Mouse (Mus musculus) lung, embryonic 16.5 days (tissue): ENCODE measurements around the gene Wipf1. TPM values are rescaled to one million over a fixed set of nuclear protein-coding genes. Genes with fewer than 3 reads are reported as not detected.
A peak's percentile ranks its signal among the peaks of the same experiment; 100 is the strongest.

Experiments
- ATAC-seq: fragments of 200-750 bp; cut with Nextera tagmentation; 2 replicates; pipeline ENCODE4 v1.8.0; 2017; ENCODE audit warnings: low read depth, mild to moderate bottlenecking, moderate library complexity
- H3K27ac ChIP-seq: fragments of 300-500 bp; sonication (generic); 2 replicates; pipeline ENCODE4 v1.5.1; 2014; ENCODE audit warnings: mild to moderate bottlenecking, control low read depth, low read length
- H3K27me3 ChIP-seq: fragments of 300-500 bp; sonication (generic); 2 replicates; pipeline ENCODE4 v1.6.1; 2014; ENCODE audit warnings: low read depth, low read length, mixed read lengths; ENCODE audit not compliant: control insufficient read depth, insufficient read depth
- H3K36me3 ChIP-seq: fragments of 300-500 bp; sonication (generic); 2 replicates; pipeline ENCODE4 v1.6.1; 2014; ENCODE audit warnings: low read length; ENCODE audit not compliant: control insufficient read depth, insufficient read depth
- H3K4me1 ChIP-seq: fragments of 300-500 bp; sonication (generic); replicated peaks from 2 replicates; pipeline ENCODE4 v1.6.1; 2014; ENCODE audit warnings: low read length, mixed read lengths; ENCODE audit not compliant: control insufficient read depth, insufficient read depth
- H3K4me2 ChIP-seq: fragments of 300-500 bp; sonication (generic); 2 replicates; pipeline ENCODE4 v1.6.1; 2014; ENCODE audit warnings: low read depth, low read length, control low read depth
- H3K4me3 ChIP-seq: fragments of 300-500 bp; sonication (generic); 2 replicates; pipeline ENCODE4 v1.5.1; 2014; ENCODE audit warnings: mild to moderate bottlenecking, low read length, control low read depth
- H3K9ac ChIP-seq: fragments of 300-500 bp; sonication (generic); 2 replicates; pipeline ENCODE4 v1.6.1; 2014; ENCODE audit warnings: low read length, control low read depth
- H3K9me3 ChIP-seq: fragments of 300-500 bp; sonication (generic); 2 replicates; pipeline ENCODE4 v1.6.1; 2016; ENCODE audit warnings: low read length; ENCODE audit not compliant: control insufficient read depth
- WGBS: fragments of 180-500 bp; shearing (Covaris S2); extraction: QIAGEN DNeasy Blood & Tissue Kit; methylation state at CpG from one replicate; pipeline ENCODE4 v1.1.7; 2014; 5-methylcytosine and 5-hydroxymethylcytosine counted together
- polyA plus RNA-seq: library from polyadenylated mRNA; unstranded; fragments of >200 nt; fragmentation: Nextera tagmentation; extraction: Ambion mirVana; gene quantifications from 2 replicates; pipeline ENCODE4 v1.2.1, GENCODE M21; 2015

The Wipf1 gene
- polyA plus RNA-seq, 1 experiment from 2014 or later: 12.6 TPM

GRCm38 (mm10) chr2:73552926-73553325 lies 23.4 kb upstream of the Wipf1 start:
- Histone ChIP-seq H3K4me3 (no peak overlapping the region), H3K4me1 (no peaks in the 10 kb centered on the region), H3K9me3 (no peaks in the 10 kb centered on the region), H3K9ac (no peak overlapping the region), H3K4me2 (no peak overlapping the region), H3K36me3 (no peaks in the 10 kb centered on the region), H3K27ac (no peak overlapping the region), H3K27me3 (no peaks in the 10 kb centered on the region)
- no peak for ATAC-seq
- 49% methylated on average over 3 of the region's 3 CpGs for WGBS

DNA sequence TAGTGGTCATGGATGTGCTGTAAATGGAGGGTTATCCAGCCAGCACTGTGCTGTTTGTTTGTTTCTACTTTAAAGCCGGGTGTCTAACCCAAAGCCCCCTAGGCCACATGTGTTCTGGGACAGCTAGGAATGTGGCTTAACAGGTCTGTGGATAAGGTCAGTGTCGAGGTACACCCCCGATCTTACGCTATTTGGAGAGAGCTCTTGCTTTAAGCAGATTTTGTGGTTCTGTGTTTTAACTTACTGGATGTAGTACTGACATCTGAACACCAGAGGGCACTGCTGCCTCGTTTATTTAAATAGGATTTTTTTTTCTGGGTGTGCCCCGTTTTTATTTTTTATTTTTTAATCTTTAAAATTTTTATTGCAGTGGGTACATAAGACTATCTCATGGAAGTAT lies 21.2 kb upstream of the Wipf1 start:
- no peaks in the 10 kb centered on the region for H3K36me3 ChIP-seq
- H3K27me3 ChIP-seq: no peaks in the 10 kb centered on the region
- no peak overlapping the region for H3K4me3 ChIP-seq
- no peak for ATAC-seq
- no peak overlapping the region for H3K27ac ChIP-seq
- WGBS: 13% methylated on average over 6 of the region's 6 CpGs
- H3K4me2 ChIP-seq: 0 out of 2 replicates have a peak overlapping the region, but pooled peaks have one; percentile 21
- no peaks in the 10 kb centered on the region for H3K4me1 ChIP-seq
- no peaks in the 10 kb centered on the region for H3K9me3 ChIP-seq
- H3K9ac ChIP-seq: no peak overlapping the region

GRCm38 (mm10) chr2:73548542-73548941 lies 19.0 kb upstream of the Wipf1 start:
- ATAC-seq: no peak
- H3K4me2 ChIP-seq: no peak overlapping the region
- 44% methylated on average over 2 of the region's 2 CpGs for WGBS
- no peaks in the 10 kb centered on the region for H3K9me3 ChIP-seq
- no peak overlapping the region for H3K27ac ChIP-seq
- H3K36me3 ChIP-seq: no peaks in the 10 kb centered on the region
- no peak overlapping the region for H3K9ac ChIP-seq
- no peaks in the 10 kb centered on the region for H3K4me1 ChIP-seq
- H3K27me3 ChIP-seq: no peaks in the 10 kb centered on the region
- no peak overlapping the region for H3K4me3 ChIP-seq

DNA sequence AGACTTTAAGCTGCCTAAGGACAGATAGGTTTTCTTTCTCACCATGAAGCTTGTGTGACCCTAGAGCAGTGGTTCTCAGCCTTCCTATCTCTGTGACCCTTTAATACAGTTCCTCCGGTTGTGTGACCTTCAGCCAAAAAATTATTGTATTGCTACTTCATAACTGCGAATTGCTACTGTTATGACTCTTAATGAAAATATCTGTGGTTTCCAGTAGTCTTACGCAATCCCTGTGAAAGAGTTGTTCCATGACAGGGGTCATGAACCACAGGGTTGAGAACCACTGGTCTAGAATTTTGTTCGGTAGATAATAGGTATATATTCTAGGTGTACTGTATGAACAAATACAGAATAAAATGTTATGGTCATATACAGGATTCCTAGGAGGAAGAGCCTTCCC lies 17.7 kb upstream of the Wipf1 start:
- 70% methylated on average over 4 of the region's 4 CpGs for WGBS
- no peaks in the 10 kb centered on the region for H3K9me3 ChIP-seq
- no peak overlapping the region for H3K27ac ChIP-seq
- no peaks in the 10 kb centered on the region for H3K27me3 ChIP-seq
- H3K4me3 ChIP-seq: no peak overlapping the region
- ATAC-seq: no peak
- H3K4me1 ChIP-seq: no peaks in the 10 kb centered on the region
- no peak overlapping the region for H3K4me2 ChIP-seq
- H3K9ac ChIP-seq: no peak overlapping the region
- H3K36me3 ChIP-seq: no peaks in the 10 kb centered on the region

DNA sequence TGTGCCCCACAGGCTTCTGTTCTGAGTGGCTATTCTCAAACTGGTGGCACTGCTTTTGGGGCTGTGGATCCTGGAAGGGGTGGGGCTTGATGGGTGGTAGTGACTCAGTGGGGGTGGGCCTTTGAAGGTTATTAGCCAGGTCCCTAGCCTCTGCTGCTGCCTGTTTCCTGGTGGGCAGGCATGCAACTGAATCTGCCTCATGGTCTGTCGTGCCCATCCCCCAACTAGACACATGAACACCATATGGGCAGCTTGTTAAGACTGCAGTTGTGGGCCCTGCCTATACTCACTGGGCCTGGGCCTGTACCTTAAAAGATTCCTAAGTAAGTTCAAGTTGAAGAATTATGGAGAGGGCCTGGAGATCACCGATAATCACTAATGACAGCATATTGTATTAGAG lies 16.0 kb upstream of the Wipf1 start:
- Histone ChIP-seq H3K27me3 (no peaks in the 10 kb centered on the region), H3K27ac (no peak overlapping the region), H3K4me1 (peaks cover under 1% of the 10 kb centered on the region; the same call in 1 of the 2 replicates), H3K9ac (no peak overlapping the region), H3K4me2 (no peak overlapping the region), H3K4me3 (no peak overlapping the region), H3K36me3 (no peaks in the 10 kb centered on the region), H3K9me3 (no peaks in the 10 kb centered on the region)
- 81% methylated on average over 2 of the region's 2 CpGs for WGBS
- no peak for ATAC-seq

DNA sequence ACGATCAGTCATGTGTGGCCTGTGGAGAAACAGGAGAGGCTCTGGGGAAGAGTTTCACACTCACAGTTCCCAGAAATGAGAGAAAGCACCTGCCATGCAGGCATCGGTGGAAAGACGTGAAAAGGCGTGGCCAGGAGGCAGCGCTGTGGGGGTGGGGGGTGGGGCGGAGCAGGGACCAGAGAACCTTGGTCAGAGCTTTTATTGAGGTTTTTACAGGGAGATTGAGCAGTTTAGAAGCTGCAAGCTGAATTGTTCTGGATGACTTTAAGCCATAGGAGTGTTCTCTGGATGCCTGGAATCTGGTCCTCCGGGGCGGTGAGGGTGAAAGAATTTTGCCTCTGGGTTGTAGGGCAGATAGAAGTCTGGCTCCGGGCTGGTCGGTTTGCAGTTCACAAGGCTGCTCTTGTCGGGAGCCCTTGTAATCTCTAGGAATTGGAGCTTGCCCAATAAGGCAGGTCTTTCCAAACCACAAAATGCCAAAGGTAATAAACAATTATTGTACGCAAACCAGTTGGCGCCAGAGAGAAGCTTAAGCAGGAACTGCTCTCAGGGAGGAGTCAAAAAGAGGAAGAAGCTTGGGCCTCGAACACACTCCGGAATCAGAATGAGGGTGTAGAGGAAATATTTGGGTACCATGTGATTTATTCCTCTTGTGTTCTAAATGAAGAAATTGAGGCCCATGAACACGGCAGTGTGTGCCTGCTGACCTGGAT lies 11.1 kb upstream of the Wipf1 start:
- no peak for ATAC-seq
- Histone ChIP-seq H3K27me3 (no peaks in the 10 kb centered on the region), H3K9ac (no peak overlapping the region), H3K36me3 (no peaks in the 10 kb centered on the region), H3K27ac (no peak overlapping the region), H3K9me3 (no peaks in the 10 kb centered on the region), H3K4me2 (peak overlapping the region; percentile 37; the same call in 1 of the 2 replicates), H3K4me3 (no peak overlapping the region), H3K4me1 (peaks cover 4% of the 10 kb centered on the region; the same call in 1 of the 2 replicates)
- WGBS: 26% methylated on average over 16 of the region's 16 CpGs

DNA sequence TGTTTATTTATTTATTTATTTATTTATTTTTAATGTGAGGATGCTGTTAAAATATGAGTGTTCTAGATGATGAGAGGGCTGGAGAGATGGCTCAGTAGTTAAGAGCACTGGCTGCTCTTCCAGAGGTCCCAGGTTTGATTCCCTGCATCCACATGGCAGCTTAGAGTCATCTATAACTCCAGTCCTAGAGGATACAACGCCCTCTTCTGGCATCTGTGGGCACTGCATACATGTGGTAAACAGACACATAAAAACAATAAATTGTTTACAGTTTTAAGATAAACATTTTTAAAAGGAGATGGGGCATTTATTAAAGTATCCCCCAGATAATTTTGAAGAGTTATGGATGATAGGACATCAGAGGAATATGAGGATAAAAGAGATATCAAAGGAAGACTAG lies 10.2 kb upstream of the Wipf1 start:
- Histone ChIP-seq H3K27ac (no peak overlapping the region), H3K9me3 (no peaks in the 10 kb centered on the region), H3K4me2 (no peak overlapping the region), H3K9ac (no peak overlapping the region), H3K4me1 (peaks cover 4% of the 10 kb centered on the region; the same call in 1 of the 2 replicates), H3K27me3 (no peaks in the 10 kb centered on the region), H3K36me3 (no peaks in the 10 kb centered on the region), H3K4me3 (no peak overlapping the region)
- WGBS: 23% methylated on average over 1 of the region's 1 CpGs
- ATAC-seq: no peak

DNA sequence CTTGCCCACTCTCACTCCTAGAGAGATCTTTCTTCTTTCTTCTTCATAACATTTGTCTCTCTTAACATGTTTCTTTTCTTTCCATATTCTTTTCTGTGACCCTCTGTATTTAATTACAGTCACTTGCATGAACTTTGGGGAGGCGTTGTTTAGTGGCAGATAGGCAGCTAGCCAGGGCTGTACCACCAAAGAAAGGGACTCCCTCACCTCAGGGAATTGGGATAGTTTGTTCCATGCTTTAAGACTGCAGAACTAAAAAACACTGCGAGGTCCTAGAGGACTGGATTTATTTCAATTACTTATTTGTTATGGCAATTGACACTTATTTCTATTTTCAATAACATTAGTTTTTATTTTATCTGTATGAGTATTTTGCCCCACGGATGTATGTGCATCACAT lies 9.6 kb upstream of the Wipf1 start:
- no peak overlapping the region for H3K4me3 ChIP-seq
- no peaks in the 10 kb centered on the region for H3K9me3 ChIP-seq
- no peak for ATAC-seq
- no peak overlapping the region for H3K9ac ChIP-seq
- H3K27ac ChIP-seq: no peak overlapping the region
- H3K36me3 ChIP-seq: no peaks in the 10 kb centered on the region
- no peak overlapping the region for H3K4me2 ChIP-seq
- H3K4me1 ChIP-seq: peaks cover 4% of the 10 kb centered on the region; the same call in 1 of the 2 replicates
- WGBS: 81% methylated on average over 3 of the region's 3 CpGs
- no peaks in the 10 kb centered on the region for H3K27me3 ChIP-seq

DNA sequence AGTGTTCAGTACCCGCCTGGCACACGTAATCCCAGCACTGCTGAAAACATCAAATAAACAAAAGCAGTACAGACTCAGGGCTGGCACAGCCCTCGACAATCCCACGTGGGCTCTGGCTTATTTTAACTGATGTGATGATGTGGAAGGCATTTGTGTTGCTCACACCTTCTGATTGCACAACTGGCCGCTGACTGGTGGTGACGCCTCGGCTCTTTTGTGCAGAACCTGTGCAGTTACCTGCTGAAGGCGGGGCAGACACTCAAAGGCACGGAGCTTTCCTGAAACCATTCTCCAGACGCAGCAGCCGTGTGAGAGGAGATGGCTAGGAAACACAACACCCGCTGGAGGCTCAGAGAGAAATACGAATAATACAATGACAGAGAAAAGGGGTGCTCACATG lies 9.1 kb upstream of the Wipf1 start:
- Histone ChIP-seq H3K4me1 (peaks cover 4% of the 10 kb centered on the region; the same call in 1 of the 2 replicates), H3K36me3 (no peaks in the 10 kb centered on the region), H3K4me2 (no peak overlapping the region), H3K4me3 (no peak overlapping the region), H3K27me3 (no peaks in the 10 kb centered on the region), H3K27ac (no peak overlapping the region), H3K9ac (no peak overlapping the region), H3K9me3 (no peaks in the 10 kb centered on the region)
- ATAC-seq: no peak
- 49% methylated on average over 13 of the region's 13 CpGs for WGBS
